In genomic region chr3:121242941-121243340, GRCm38 (mm10) we compare ENCODE assay signal across 13 mouse cellular contexts. TPM values are rescaled to one million over a fixed set of nuclear protein-coding genes. Genes with fewer than 3 reads are reported as not detected.
DNase-seq lines count a peak whose midpoint lies in the region; ATAC-seq lines count a peak whose summit lies in the region.
"Had no signal": no experiment of that assay in that cellular context is flagged by ENCODE, and none has a peak within 500 bp of the region (broad histone marks: within the 10 kb centered on the region; RNA-seq: fewer than 3 reads in every experiment).

No protein-coding gene starts in this region.

- H3K27me3 ChIP-seq in embryonic facial prominence, embryonic 10.5 days (replicated peaks; ENCODE audit: low read depth, poor library complexity, severe bottlenecking), result no peaks in the 10 kb centered on the region
- no peaks in the 10 kb centered on the region for H3K27me3 ChIP-seq in liver, embryonic 13.5 days
- H3K27me3 ChIP-seq: hindbrain, embryonic 12.5 days; stomach, embryonic 15.5 days had no signal

- H3K4me3 ChIP-seq in embryonic facial prominence, embryonic 10.5 days, result no peak overlapping the region
- no peak overlapping the region for H3K4me3 ChIP-seq in liver, embryonic 13.5 days (replicated peaks)
- H3K4me3 ChIP-seq: hindbrain, embryonic 12.5 days; stomach, embryonic 15.5 days had no signal

- peak; percentile 66 to 70 for DNase-seq in spleen, postnatal 36 days (ENCODE audit: low spot score in 2 of 2)
- DNase-seq in spleen, postnatal 4 days (ENCODE audit: low spot score in 2 of 2), result no peak
- no peak for DNase-seq in embryonic facial prominence, embryonic 10.5 days (ENCODE audit: low spot score)
- no peak for DNase-seq in liver, embryonic 13.5 days
- DNase-seq in thymus, postnatal 25 days, result peak; percentile 41
- no peak for DNase-seq in lung, postnatal 14 days
- no peak for DNase-seq in testis, postnatal 10 days (ENCODE audit: low spot score)
- DNase-seq: adrenal gland, postnatal 25 days; cerebellum, postnatal 14 days; heart, adult 18-20 months had no signal

- peaks cover 34% of the 10 kb centered on the region for H3K4me1 ChIP-seq in embryonic facial prominence, embryonic 10.5 days
- peaks cover 33% of the 10 kb centered on the region for H3K4me1 ChIP-seq in liver, embryonic 13.5 days (replicated peaks)
- H3K4me1 ChIP-seq: stomach, embryonic 15.5 days had no signal

- H3K4me2 ChIP-seq in liver, embryonic 13.5 days, result no peak overlapping the region
- H3K4me2 ChIP-seq: hindbrain, embryonic 12.5 days; stomach, embryonic 15.5 days had no signal

- H3K27ac ChIP-seq in embryonic facial prominence, embryonic 10.5 days (replicated peaks), result 0 out of 2 replicates have a peak overlapping the region, but pooled peaks have one; percentile 24
- no peak overlapping the region for H3K27ac ChIP-seq in liver, embryonic 13.5 days
- H3K27ac ChIP-seq: hindbrain, embryonic 12.5 days; stomach, embryonic 15.5 days had no signal

- peak; percentile 63 for ATAC-seq in liver, embryonic 13.5 days (ENCODE audit: low read depth)
- ATAC-seq: forebrain, embryonic 14.5 days had no signal

- H3K36me3 ChIP-seq in embryonic facial prominence, embryonic 10.5 days (replicated peaks), result no peaks in the 10 kb centered on the region
- peaks cover 27% of the 10 kb centered on the region; the same call in 1 of the 2 replicates for H3K36me3 ChIP-seq in liver, embryonic 13.5 days
- H3K36me3 ChIP-seq: hindbrain, embryonic 12.5 days; stomach, embryonic 15.5 days had no signal

- H3K9ac ChIP-seq in liver, embryonic 13.5 days, result no peak overlapping the region
- H3K9ac ChIP-seq: hindbrain, embryonic 12.5 days; stomach, embryonic 15.5 days had no signal

- WGBS in embryonic facial prominence, embryonic 10.5 days, result 71% methylated on average over 4 of the region's 4 CpGs
- WGBS in liver, embryonic 13.5 days (ENCODE audit: insufficient replicate concordance), result 10% methylated on average over 4 of the region's 4 CpGs

- H3K9me3 ChIP-seq in embryonic facial prominence, embryonic 10.5 days, result no peaks in the 10 kb centered on the region
- H3K9me3 ChIP-seq in liver, embryonic 13.5 days (replicated peaks), result no peaks in the 10 kb centered on the region
- H3K9me3 ChIP-seq: hindbrain, embryonic 12.5 days; stomach, embryonic 15.5 days had no signal

RNA-seq across cellular contexts. Expression of gene Tmem56, which starts 40.0 kb away (rescaled TPM):
- polyA plus RNA-seq in embryonic facial prominence, embryonic 10.5 days (2016; fragmentation: Nextera tagmentation; extraction: Ambion mirVana), result 0.81 and 0.84 TPM in 2 replicates
- polyA plus RNA-seq in liver, embryonic 13.5 days (2015; fragmentation: Nextera tagmentation; extraction: Ambion mirVana), result 18.3 and 23.3 TPM in 2 replicates

RNA-seq across cellular contexts. Expression of gene Alg14, which starts 48.6 kb away (rescaled TPM):
- polyA plus RNA-seq in embryonic facial prominence, embryonic 10.5 days (2016; fragmentation: Nextera tagmentation; extraction: Ambion mirVana), result 30.7 and 34.3 TPM in 2 replicates
- 17.7 and 20.0 TPM in 2 replicates for polyA plus RNA-seq in liver, embryonic 13.5 days (2015; fragmentation: Nextera tagmentation; extraction: Ambion mirVana)

Comparison
In these comparisons a context has a peak if more than half of its experiments do, and no peak if none do; other contexts are left out.
1. DNase-seq: peak in spleen, postnatal 36 days (2 of 2) and thymus, postnatal 25 days (single experiment); none in spleen, postnatal 4 days (0 of 2), embryonic facial prominence, embryonic 10.5 days (single experiment), liver, embryonic 13.5 days (single experiment), lung, postnatal 14 days (single experiment) and testis, postnatal 10 days (single experiment).
2. RNA of gene Tmem56, which starts 40.0 kb away (polyA plus RNA-seq): 18.3 to 23.3 TPM in liver, embryonic 13.5 days; 0.81 to 0.84 TPM in embryonic facial prominence, embryonic 10.5 days; every median in the first group is over 10 times any median in the second.